Mouse (Mus musculus) mesoderm, embryonic 11.5 days (tissue): Measurements from ENCODE around the gene Dtd1.

Source experiments
- DNase-seq: peaks from one replicate; pipeline ENCODE4 v3.0.0-alpha.2; 2012; ENCODE audit warnings: low read depth, low spot score

The Dtd1 gene

GRCm38 (mm10) chr2:144714596-144714995 is 114.9 kb downstream of the Dtd1 start:
- DNase-seq: no peak

- DNase-seq: no peak
Observed at GRCm38 (mm10) chr2:144715211-144715768, 115.6 kb downstream of the Dtd1 start.

- DNase-seq: no peak
Observed at GRCm38 (mm10) chr2:144716248-144716647, 116.6 kb downstream of the Dtd1 start.

DNA sequence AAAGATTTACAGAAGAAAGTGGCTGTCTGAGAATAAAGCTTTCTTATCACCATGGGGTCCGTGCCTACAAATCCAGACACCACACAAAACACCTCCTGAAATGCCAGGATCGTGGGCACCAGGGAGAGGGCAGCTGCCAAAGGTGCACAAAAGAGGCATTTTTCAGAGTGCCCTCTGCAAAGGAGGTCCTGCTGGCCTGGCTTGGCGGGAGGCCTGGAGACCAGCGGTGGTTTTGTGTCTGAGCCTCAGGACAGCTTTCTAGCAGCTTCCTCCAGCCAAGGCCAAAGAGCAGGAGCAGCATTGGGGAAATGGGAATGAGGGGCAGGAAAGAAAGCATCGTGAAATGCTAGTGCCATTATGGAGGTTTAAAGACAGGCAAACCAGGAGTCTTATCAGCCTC is 118.6 kb downstream of the Dtd1 start:
- DNase-seq: no peak

DNA sequence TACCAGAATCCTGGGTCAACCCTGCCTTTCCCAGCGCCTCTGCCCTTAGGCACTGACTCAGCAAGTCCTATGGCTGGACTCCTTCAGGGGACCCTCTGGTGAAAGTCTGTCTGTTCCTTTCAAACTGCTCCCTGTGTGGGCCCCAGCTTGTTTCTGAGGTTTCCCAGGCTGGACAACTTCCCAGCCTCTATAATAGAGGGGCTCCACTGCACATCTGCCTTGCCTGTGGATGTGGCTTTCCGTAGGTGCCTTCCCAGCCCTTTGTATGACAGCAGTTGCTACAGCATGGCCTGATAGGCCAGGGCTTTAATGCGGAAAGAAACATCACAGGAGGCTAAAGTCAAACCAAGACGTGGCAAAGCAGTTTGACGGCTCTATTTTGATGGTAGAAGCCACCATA is 119.6 kb downstream of the Dtd1 start:
- no peak for DNase-seq

GRCm38 (mm10) chr2:144719718-144720117 is 120.0 kb downstream of the Dtd1 start:
- no peak for DNase-seq

DNA sequence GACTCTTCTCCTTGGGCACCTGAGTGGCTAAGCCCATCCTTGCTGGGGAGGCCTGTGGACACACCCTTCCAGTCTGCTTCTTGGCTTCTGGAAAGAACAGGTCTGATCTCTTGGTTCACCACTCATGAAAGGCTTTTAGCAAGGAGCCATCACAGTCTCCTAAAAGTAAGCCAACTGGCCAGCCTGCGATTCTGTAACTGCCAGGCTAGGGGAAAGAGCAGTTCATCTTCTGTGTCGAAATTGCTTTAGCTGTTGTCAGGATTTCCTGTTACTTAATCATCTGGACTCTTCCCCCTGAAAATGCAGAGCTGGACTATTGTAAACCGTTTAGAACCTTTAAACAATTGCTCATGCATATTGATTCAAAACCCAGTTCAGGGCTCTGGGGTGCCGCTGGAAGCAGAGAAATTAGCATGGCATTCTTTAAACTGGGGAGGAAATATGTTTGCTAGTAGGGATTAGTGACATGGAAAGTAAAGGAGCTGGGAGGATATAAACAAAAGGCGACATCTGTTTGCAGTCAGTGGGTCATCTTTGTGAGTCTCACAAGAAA is 120.8 kb downstream of the Dtd1 start:
- DNase-seq: no peak

- no peak for DNase-seq
Observed at GRCm38 (mm10) chr2:144724679-144725078, 125.0 kb downstream of the Dtd1 start.

DNA sequence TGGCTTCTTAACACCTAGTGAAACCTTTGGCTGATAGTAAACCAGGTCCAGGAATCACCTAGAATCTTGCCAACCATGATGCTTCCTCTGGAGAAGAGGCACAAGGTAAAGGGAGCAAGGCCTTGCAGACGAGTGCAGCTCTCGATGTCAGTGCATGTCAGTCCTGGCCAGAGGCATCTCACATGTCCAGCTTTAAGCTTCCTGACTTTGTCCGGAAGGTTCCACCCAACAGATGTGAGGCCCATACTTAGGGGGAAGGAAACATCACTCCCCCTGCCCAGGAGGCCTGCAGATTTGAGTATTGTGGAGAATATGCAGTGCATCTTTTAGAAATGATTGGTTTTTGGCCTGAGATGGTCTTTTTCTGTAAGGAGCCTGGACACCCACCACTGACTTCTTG is 127.4 kb downstream of the Dtd1 start:
- DNase-seq: no peak

DNA sequence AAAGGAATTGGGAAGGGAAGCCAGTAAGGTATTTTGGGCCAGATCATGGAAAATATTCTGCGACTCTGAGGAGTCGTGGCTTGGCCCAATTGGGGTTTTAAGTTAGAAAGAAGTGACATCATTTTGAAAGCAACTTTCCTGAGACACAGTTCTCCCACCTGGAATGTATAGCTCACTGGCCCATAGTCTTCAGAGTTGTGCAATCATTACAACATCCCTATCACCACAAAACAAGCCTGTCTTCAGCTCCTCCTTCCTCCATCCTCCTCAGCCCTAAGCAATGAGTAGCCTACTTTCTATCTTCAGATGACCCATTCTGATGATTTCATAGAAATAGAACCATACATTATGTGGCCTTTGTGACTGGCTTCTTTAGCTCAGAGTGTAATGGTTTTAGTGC is 130.1 kb downstream of the Dtd1 start:
- no peak for DNase-seq

- DNase-seq: no peak
Observed at GRCm38 (mm10) chr2:144738161-144738560, 138.5 kb downstream of the Dtd1 start.

DNA sequence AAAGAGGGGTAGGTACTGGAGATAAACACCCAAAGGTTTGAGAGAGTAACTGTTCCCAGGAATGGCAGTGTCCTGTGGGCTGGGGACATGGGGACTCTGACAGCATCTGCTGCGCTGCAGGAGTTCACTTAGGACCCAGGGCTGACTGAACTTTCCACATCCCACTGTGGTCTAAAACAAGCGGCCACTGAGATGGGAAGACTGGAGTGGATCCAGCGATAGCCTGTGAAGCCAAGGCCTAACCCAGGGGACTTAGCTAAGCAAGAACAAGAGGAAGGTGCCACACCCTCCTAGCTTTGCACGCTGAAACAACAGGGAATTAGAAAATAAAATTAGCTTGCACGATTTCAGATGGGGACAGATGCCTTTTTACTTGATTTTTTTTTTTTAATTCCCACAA is 138.9 kb downstream of the Dtd1 start:
- no peak for DNase-seq

DNA sequence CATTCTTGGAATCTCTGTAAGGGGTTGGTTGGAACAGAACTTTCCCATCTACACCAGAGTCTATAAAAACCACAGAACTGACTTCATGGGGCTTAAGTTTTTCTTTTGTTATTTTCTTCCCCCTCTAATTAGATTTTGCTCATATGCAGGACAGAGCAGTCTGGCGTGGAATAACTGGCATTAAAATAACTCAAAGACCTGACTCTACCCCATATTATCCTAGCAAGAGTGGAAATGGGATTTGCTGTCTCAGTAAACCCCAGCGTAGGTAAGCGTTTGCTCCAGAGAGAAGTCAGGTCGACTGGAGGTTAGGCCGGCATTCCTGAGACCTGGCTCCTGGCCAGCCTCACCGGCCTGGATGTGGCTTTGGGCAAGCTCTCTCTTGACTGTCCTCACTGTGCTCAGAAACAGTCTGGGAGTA is 140.9 kb downstream of the Dtd1 start:
- DNase-seq: no peak

GRCm38 (mm10) chr2:144741973-144742372 is 142.3 kb downstream of the Dtd1 start:
- DNase-seq: no peak

GRCm38 (mm10) chr2:144743316-144743715 is 143.6 kb downstream of the Dtd1 start:
- DNase-seq: no peak

DNA sequence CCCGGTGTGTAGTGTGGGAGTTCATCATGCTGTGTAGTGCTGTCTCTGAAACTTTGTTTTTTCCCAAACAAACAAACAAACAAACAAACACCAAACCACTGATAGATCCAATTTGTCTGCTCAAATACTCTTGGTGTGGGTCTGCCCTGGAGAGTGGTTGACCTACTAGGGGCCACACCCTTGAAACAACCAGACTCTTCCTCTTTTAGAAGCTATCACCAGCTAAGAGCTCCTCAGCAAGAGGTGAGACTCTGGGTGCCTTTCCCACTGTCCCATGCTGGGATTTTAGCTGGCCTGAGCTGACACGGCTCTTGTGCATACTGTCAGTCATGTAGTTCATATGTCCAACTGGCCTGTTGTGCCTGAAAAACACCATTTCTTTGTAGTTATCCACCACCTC is 145.6 kb downstream of the Dtd1 start:
- no peak for DNase-seq

DNA sequence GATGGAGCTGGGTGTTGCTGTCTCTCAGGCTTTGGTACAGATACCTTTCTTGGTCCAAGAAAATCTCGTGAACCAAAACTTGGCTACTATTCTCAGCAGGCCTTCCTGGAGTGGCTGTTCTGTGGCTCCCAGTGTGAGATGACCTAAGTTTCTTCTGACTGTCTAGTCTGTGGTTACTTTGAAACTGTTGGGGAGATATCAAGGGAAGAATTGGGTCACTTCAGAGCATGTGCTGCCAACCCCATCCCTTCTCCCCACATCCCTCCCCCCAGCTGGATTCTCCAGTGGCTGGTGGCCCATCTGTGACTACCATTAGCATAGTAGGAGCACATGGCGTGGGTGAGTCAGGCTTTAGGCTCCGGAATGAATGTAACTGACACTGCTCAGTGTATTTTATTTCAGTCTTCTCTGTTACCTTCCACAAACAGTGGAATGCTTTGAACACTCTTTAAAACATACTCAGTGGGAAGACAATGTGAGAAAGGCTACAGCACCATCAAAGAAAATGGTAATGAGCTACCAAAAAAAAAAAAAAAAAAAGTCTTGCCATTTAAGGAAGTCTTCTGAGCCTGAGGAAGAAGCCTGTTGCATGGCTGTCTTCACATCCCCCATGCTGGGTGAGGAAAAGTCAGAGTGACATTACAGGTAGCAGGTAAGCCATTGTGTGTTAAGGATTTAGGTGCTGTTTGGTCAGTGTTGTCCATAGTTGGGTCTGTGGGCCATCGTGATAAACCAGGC is 146.5 kb downstream of the Dtd1 start:
- DNase-seq: no peak

- DNase-seq: no peak
Observed at GRCm38 (mm10) chr2:144753604-144754003, 153.9 kb downstream of the Dtd1 start.

- DNase-seq: no peak
Observed at GRCm38 (mm10) chr2:144755016-144755415, 155.3 kb downstream of the Dtd1 start.

DNA sequence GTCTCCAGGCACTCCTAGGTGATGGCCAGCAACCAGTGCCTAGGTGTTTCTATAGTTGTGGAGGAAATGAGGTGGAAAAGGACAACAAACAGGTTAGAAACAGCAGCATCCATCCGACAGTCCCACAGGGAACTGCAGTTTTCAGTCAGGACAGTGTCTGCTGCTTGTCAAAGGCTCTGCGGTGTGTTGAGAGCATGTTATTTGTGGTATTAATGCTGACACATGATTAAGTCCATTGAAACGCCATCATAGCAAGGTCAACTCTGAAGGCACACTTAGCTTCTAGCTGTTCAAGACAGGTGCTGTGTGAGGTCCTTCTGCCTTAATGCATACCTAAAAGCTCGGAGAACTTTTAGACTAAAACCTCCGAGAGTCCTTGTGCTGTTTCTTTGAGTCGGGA is 161.0 kb downstream of the Dtd1 start:
- DNase-seq: no peak

DNA sequence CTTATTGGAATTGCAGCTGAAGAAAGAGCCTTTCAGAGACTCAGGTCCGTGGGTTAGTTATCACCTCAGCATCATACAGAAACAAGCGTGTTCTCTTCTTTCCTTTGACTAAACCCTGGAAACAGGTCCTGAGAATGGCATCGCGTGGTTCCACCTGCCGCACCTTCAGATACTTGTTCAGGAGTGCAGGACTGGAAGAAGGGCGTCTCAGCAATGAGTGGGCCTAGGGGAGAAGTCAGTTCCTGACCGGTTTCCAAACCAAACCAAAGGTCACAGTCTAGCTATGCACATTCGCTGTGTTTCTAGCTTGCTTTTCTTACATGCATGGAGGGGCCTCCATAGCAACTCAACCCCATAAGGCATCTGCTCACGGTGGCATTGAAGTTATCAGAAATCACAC is 164.0 kb downstream of the Dtd1 start:
- DNase-seq: no peak

DNA sequence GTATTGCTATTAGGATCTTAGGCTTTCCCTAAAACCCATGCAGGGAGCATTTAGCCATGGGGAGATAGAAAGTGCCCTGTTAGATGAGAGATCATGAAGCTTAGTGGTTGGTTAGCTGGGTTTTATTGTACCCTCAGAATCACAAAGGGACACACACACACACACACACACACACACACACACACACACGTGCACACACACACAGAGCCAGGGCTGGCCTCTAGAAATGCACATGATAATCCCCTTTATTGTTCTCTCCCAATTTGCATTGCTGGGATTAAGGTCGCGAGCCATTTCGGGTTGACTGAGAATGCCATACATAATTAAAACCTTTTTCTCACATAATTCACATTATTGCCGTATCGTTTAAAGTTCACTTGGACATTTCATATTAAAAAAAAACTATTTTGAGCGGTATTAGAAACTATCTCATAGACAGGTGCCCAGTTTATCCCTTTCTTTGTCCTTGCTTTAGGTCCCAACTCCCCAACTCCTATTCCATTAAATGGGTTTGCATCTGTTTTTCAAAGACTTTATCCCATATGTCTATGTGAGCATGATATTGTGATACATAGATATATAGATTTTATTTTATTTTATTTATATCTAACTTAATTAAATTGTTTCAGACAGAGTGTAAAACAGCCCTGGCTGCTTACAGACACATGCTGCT is 164.6 kb downstream of the Dtd1 start:
- DNase-seq: no peak

DNA sequence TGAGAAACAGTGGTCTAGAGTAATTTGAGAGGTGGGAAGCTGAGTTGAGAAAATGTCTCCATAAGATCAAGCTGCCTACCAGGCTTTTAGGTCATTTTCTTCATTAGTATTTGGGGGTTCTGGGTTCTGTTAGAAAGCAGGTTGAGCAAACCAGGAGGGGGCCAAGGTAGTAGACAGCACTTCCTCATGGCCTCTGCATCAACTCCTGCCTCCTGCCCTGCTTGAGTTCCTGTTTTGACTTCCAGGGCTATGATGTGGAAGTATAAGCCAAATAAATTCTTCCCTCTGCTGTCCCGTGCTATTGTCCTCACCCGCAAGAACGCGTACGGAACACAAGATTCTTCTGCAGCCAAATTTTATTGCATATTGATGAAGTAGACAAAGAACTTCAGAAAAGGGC is 165.5 kb downstream of the Dtd1 start:
- DNase-seq: no peak
